In genomic region chr3:84460952-84461351, GRCm38 (mm10) we compare ENCODE assay signal across 8 mouse cellular contexts. TPM values are rescaled to one million over a fixed set of nuclear protein-coding genes. Genes with fewer than 3 reads are reported as not detected.
A peak's percentile ranks its signal among the peaks of the same experiment; 100 is the strongest.
DNase-seq lines count a peak whose midpoint lies in the region; ATAC-seq lines count a peak whose summit lies in the region.

No protein-coding gene starts in this region.

- peak; percentile 75 for ATAC-seq in heart, embryonic 15.5 days (replicated peaks; ENCODE audit: insufficient number of reproducible peaks, insufficient read depth, low FRiP score, low read depth)

- peaks cover 26% of the 10 kb centered on the region for H3K27me3 ChIP-seq in heart, embryonic 15.5 days

- H3K27ac ChIP-seq in heart, embryonic 15.5 days = peak overlapping the region; percentile 36; the same call in 1 of the 2 replicates

- no peaks in the 10 kb centered on the region for H3K36me3 ChIP-seq in heart, embryonic 15.5 days

- no peak overlapping the region for H3K9ac ChIP-seq in heart, embryonic 15.5 days

- H3K4me1 ChIP-seq in heart, embryonic 15.5 days (replicated peaks) = peaks cover 20% of the 10 kb centered on the region

- 5% methylated on average over 12 of the region's 12 CpGs for WGBS in heart, embryonic 15.5 days

- H3K4me2 ChIP-seq in heart, embryonic 15.5 days = peak overlapping the region; percentile 26

- DNase-seq in 416B (ENCODE audit: low read depth) = peak; percentile 97
- DNase-seq in adrenal gland, adult 18-20 months (ENCODE audit: low spot score in 2 of 2) = peak; percentile 53 to 54
- DNase-seq in kidney, postnatal 25 days = peak; percentile 77 to 82
- DNase-seq in spleen, postnatal 36 days (ENCODE audit: low spot score in 2 of 2) = peak; percentile 52 to 73
- DNase-seq in right cerebral cortex, postnatal 14 days = no peak
- no peak for DNase-seq in layer of hippocampus, postnatal 10 days (ENCODE audit: low spot score in 2 of 2)
- no peak for DNase-seq in right cerebral cortex, postnatal 25 days

- no peak overlapping the region for H3K4me3 ChIP-seq in heart, embryonic 15.5 days

- H3K9me3 ChIP-seq in heart, embryonic 15.5 days (replicated peaks) = no peaks in the 10 kb centered on the region

RNA-seq across cellular contexts. Expression of gene Fhdc1, which starts 19.3 kb away (rescaled TPM):
- total RNA-seq in adrenal gland, adult 18-20 months (2021) = 1 to 10 TPM; 3.6 to 4.6 TPM
- polyA plus RNA-seq in heart, embryonic 15.5 days (2015; fragmentation: Nextera tagmentation; extraction: Ambion mirVana) = 1.2 and 2.3 TPM in 2 replicates
- 1 to 10 TPM; 2.0 to 2.3 TPM for total RNA-seq in layer of hippocampus, postnatal 10 days (2021)

Comparison
In these comparisons a context has a peak if more than half of its experiments do, and no peak if none do; other contexts are left out.
1. DNase-seq: peak in 416B (single experiment), adrenal gland, adult 18-20 months (2 of 2), kidney, postnatal 25 days (2 of 2) and spleen, postnatal 36 days (2 of 2); none in right cerebral cortex, postnatal 14 days (single experiment), layer of hippocampus, postnatal 10 days (0 of 2) and right cerebral cortex, postnatal 25 days (single experiment).